Mouse (Mus musculus): ENCODE results near the gene Cox7a1. TPM values are rescaled to one million over a fixed set of nuclear protein-coding genes. Genes with fewer than 3 reads are reported as not detected.

Cox7a1 gene
- polyA plus RNA-seq (2014; fragmentation: Nextera tagmentation; extraction: Ambion mirVana) = 4.3 and 4.5 TPM in 2 replicates

- Histone ChIP-seq H3K4me2 (replicated peaks; ENCODE audit: low read depth, low read length) (peak within 1 kb of the TSS; percentile 30), H3K4me3 (ENCODE audit: low read depth, low read length) (peak within 1 kb of the TSS; percentile 1; the same call in 1 of the 2 replicates), H3K9ac (ENCODE audit: low read depth, low read length) (no peak within 1 kb of the TSS), H3K27ac (ENCODE audit: low read depth, low read length) (no peak within 1 kb of the TSS), H3K27me3 (ENCODE audit: control insufficient read depth, insufficient read depth, low read length) (no peaks in the 10 kb centered on the region), H3K36me3 (ENCODE audit: control insufficient read depth, insufficient read depth, low read length) (peaks cover 4% of the 10 kb centered on the region; the same call in 1 of the 2 replicates), H3K4me1 (replicated peaks; ENCODE audit: control insufficient read depth, insufficient read depth, low read length) (no peaks in the 10 kb centered on the region), H3K9me3 (ENCODE audit: control insufficient read depth, low read length) (no peaks in the 10 kb centered on the region)
- peak; percentile 74 for ATAC-seq (ENCODE audit: low FRiP score)
- WGBS = 2% methylated on average over 11 of the region's 11 CpGs
- DNase-seq (ENCODE audit: low spot score) = peak; percentile 84
Observed at GRCm38 (mm10) chr7:30183879-30184289, at the start of gene Cox7a1. Gene Cox7a1, plus strand, starts transcription at chr7:30184144.

- no peak overlapping the region for H3K4me2 ChIP-seq (replicated peaks; ENCODE audit: low read depth, low read length)
- no peaks in the 10 kb centered on the region for H3K4me1 ChIP-seq (replicated peaks; ENCODE audit: control insufficient read depth, insufficient read depth, low read length)
- no peak overlapping the region for H3K4me3 ChIP-seq (ENCODE audit: low read depth, low read length)
- H3K9ac ChIP-seq (ENCODE audit: low read depth, low read length) = no peak overlapping the region
- no peak overlapping the region for H3K27ac ChIP-seq (ENCODE audit: low read depth, low read length)
- no peak for ATAC-seq (ENCODE audit: low FRiP score)
- no peak for DNase-seq (ENCODE audit: low spot score)
- H3K27me3 ChIP-seq (ENCODE audit: control insufficient read depth, insufficient read depth, low read length) = no peaks in the 10 kb centered on the region
- WGBS = 88% methylated on average over 10 of the region's 10 CpGs
- H3K9me3 ChIP-seq (ENCODE audit: control insufficient read depth, low read length) = no peaks in the 10 kb centered on the region
- H3K36me3 ChIP-seq (ENCODE audit: control insufficient read depth, insufficient read depth, low read length) = peaks cover 11% of the 10 kb centered on the region
Observed at GRCm38 (mm10) chr7:30136826-30137225, 47.1 kb upstream of the Cox7a1 start.

DNA sequence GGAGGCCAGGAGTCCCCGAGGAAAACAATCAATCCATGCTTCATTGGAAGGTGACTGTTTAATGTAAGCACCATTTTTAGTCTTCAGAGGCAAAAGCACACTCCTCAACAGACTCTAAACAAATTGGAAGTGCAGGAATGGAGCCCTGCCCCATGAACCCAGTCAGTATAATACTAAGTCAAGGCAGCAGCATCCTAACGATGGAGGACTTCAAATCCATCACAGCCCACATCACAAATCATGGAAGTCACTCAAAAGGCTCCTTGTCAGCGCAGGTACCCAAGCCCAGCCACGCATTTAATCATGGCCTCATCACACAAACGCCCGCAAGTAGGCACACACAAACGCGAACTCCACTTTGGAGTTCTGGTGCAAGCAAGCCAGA lies 40.8 kb upstream of the Cox7a1 start:
- no peaks in the 10 kb centered on the region for H3K36me3 ChIP-seq (ENCODE audit: control insufficient read depth, insufficient read depth, low read length)
- H3K9me3 ChIP-seq (ENCODE audit: control insufficient read depth, low read length) = peaks cover 2% of the 10 kb centered on the region; the same call in 1 of the 2 replicates
- H3K4me3 ChIP-seq (ENCODE audit: low read depth, low read length) = peak overlapping the region; percentile 50
- H3K4me1 ChIP-seq (replicated peaks; ENCODE audit: control insufficient read depth, insufficient read depth, low read length) = no peaks in the 10 kb centered on the region
- peak overlapping the region; percentile 66 for H3K9ac ChIP-seq (ENCODE audit: low read depth, low read length)
- peak; percentile 38 for ATAC-seq (ENCODE audit: low FRiP score)
- 18% methylated on average over 8 of the region's 8 CpGs for WGBS
- no peaks in the 10 kb centered on the region for H3K27me3 ChIP-seq (ENCODE audit: control insufficient read depth, insufficient read depth, low read length)
- no peak for DNase-seq (ENCODE audit: low spot score)
- H3K27ac ChIP-seq (ENCODE audit: low read depth, low read length) = no peak overlapping the region
- H3K4me2 ChIP-seq (replicated peaks; ENCODE audit: low read depth, low read length) = peak overlapping the region; percentile 50

GRCm38 (mm10) chr7:30143555-30144209 lies 40.3 kb upstream of the Cox7a1 start:
- Histone ChIP-seq H3K4me3 (ENCODE audit: low read depth, low read length) (peak overlapping the region; percentile 50), H3K27me3 (ENCODE audit: control insufficient read depth, insufficient read depth, low read length) (no peaks in the 10 kb centered on the region), H3K36me3 (ENCODE audit: control insufficient read depth, insufficient read depth, low read length) (no peaks in the 10 kb centered on the region), H3K27ac (ENCODE audit: low read depth, low read length) (peak overlapping the region; percentile 81), H3K9me3 (ENCODE audit: control insufficient read depth, low read length) (peaks cover 4% of the 10 kb centered on the region; the same call in 1 of the 2 replicates), H3K9ac (ENCODE audit: low read depth, low read length) (peak overlapping the region; percentile 66), H3K4me1 (replicated peaks; ENCODE audit: control insufficient read depth, insufficient read depth, low read length) (no peaks in the 10 kb centered on the region), H3K4me2 (replicated peaks; ENCODE audit: low read depth, low read length) (peak overlapping the region; percentile 50)
- 4% methylated on average over 35 of the region's 35 CpGs for WGBS
- peak; percentile 91 for DNase-seq (ENCODE audit: low spot score)
- ATAC-seq (ENCODE audit: low FRiP score) = peak; percentile 96

DNA sequence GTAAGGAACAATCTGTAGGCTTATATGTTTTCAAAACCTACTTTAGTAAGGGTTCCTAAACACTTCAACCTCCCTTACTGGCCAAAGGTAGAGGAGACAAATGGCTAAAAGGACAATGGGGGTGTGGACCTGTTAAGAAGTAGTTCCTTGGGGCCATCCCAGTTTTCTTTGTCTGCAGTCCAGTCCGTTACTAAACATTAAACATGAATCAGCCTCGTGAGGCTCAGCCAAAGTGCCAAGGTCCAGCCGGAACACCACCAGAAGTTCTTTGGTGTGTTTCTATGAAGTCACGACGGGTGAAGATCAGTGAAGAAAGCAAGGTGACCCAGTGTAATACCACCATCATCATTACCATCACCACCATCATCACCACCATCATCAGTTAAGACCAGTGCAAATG lies 36.9 kb upstream of the Cox7a1 start:
- H3K4me1 ChIP-seq (replicated peaks; ENCODE audit: control insufficient read depth, insufficient read depth, low read length) = no peaks in the 10 kb centered on the region
- no peaks in the 10 kb centered on the region for H3K36me3 ChIP-seq (ENCODE audit: control insufficient read depth, insufficient read depth, low read length)
- H3K4me3 ChIP-seq (ENCODE audit: low read depth, low read length) = no peak overlapping the region
- H3K9ac ChIP-seq (ENCODE audit: low read depth, low read length) = no peak overlapping the region
- no peak overlapping the region for H3K27ac ChIP-seq (ENCODE audit: low read depth, low read length)
- DNase-seq (ENCODE audit: low spot score) (no peak), ATAC-seq (ENCODE audit: low FRiP score) (no peak)
- no peaks in the 10 kb centered on the region for H3K27me3 ChIP-seq (ENCODE audit: control insufficient read depth, insufficient read depth, low read length)
- H3K9me3 ChIP-seq (ENCODE audit: control insufficient read depth, low read length) = peaks cover 21% of the 10 kb centered on the region
- no peak overlapping the region for H3K4me2 ChIP-seq (replicated peaks; ENCODE audit: low read depth, low read length)
- WGBS = 94% methylated on average over 5 of the region's 5 CpGs

- Histone ChIP-seq H3K4me1 (replicated peaks; ENCODE audit: control insufficient read depth, insufficient read depth, low read length) (no peaks in the 10 kb centered on the region), H3K27ac (ENCODE audit: low read depth, low read length) (no peak overlapping the region), H3K4me3 (ENCODE audit: low read depth, low read length) (no peak overlapping the region), H3K27me3 (ENCODE audit: control insufficient read depth, insufficient read depth, low read length) (no peaks in the 10 kb centered on the region), H3K4me2 (replicated peaks; ENCODE audit: low read depth, low read length) (no peak overlapping the region), H3K9ac (ENCODE audit: low read depth, low read length) (no peak overlapping the region), H3K9me3 (ENCODE audit: control insufficient read depth, low read length) (peaks cover 34% of the 10 kb centered on the region), H3K36me3 (ENCODE audit: control insufficient read depth, insufficient read depth, low read length) (peaks cover 16% of the 10 kb centered on the region)
- WGBS = 92% methylated on average over 1 of the region's 1 CpGs
- DNase-seq (ENCODE audit: low spot score) (no peak), ATAC-seq (ENCODE audit: low FRiP score) (no peak)
Observed at GRCm38 (mm10) chr7:30154040-30154439, 29.9 kb upstream of the Cox7a1 start.

DNA sequence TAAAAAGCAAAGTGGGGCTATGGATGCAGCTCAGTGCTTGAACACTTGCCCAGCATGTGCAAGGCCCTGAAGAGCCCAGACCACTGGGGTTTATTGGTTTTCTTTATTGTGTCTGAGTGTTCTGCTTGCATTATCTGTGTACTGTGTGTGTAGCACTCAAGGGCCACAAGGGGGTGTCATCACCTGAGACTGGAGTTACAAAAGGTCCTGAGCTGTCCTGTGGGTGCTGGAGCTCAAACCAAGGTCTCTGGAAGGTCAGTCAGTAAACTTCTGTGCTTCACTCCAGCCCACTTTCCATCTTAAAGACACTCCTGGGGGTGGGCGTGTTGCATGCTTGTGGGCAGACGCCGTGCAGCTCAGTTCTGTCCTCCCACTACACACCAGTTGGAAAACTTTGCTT lies 28.4 kb upstream of the Cox7a1 start:
- Histone ChIP-seq H3K36me3 (ENCODE audit: control insufficient read depth, insufficient read depth, low read length) (peaks cover 29% of the 10 kb centered on the region), H3K4me3 (ENCODE audit: low read depth, low read length) (no peak overlapping the region), H3K9me3 (ENCODE audit: control insufficient read depth, low read length) (peaks cover 37% of the 10 kb centered on the region), H3K27me3 (ENCODE audit: control insufficient read depth, insufficient read depth, low read length) (no peaks in the 10 kb centered on the region), H3K9ac (ENCODE audit: low read depth, low read length) (no peak overlapping the region), H3K27ac (ENCODE audit: low read depth, low read length) (no peak overlapping the region), H3K4me1 (replicated peaks; ENCODE audit: control insufficient read depth, insufficient read depth, low read length) (no peaks in the 10 kb centered on the region), H3K4me2 (replicated peaks; ENCODE audit: low read depth, low read length) (no peak overlapping the region)
- 98% methylated on average over 3 of the region's 3 CpGs for WGBS
- ATAC-seq (ENCODE audit: low FRiP score) (no peak), DNase-seq (ENCODE audit: low spot score) (no peak)

- Histone ChIP-seq H3K4me3 (ENCODE audit: low read depth, low read length) (no peak overlapping the region), H3K27ac (ENCODE audit: low read depth, low read length) (no peak overlapping the region), H3K4me1 (replicated peaks; ENCODE audit: control insufficient read depth, insufficient read depth, low read length) (no peaks in the 10 kb centered on the region), H3K9ac (ENCODE audit: low read depth, low read length) (no peak overlapping the region), H3K4me2 (replicated peaks; ENCODE audit: low read depth, low read length) (no peak overlapping the region), H3K36me3 (ENCODE audit: control insufficient read depth, insufficient read depth, low read length) (peaks cover 71% of the 10 kb centered on the region), H3K9me3 (ENCODE audit: control insufficient read depth, low read length) (peaks cover 62% of the 10 kb centered on the region), H3K27me3 (ENCODE audit: control insufficient read depth, insufficient read depth, low read length) (no peaks in the 10 kb centered on the region)
- 98% methylated on average over 5 of the region's 5 CpGs for WGBS
- DNase-seq (ENCODE audit: low spot score) (no peak), ATAC-seq (ENCODE audit: low FRiP score) (no peak)
Observed at GRCm38 (mm10) chr7:30163113-30163512, 20.8 kb upstream of the Cox7a1 start.

DNA sequence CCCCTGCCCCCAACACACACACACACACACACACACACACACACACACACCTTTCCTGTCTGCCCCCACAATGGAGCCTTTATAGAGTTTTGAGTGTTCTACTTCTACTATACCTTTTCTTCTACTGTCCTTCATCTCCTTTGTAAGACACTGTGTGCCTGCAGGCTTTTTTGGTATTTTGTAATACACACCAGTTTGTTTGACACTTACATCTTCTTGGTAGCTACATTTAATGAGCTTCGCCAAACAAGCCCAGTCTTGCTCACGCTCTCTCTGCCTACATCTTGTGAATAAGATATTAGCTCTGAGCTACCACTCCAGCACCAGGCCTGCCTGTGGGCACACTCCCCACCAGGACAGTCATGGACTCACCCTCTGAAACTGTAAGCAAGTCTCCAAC lies 19.2 kb upstream of the Cox7a1 start:
- no peak overlapping the region for H3K4me3 ChIP-seq (ENCODE audit: low read depth, low read length)
- H3K27me3 ChIP-seq (ENCODE audit: control insufficient read depth, insufficient read depth, low read length) = no peaks in the 10 kb centered on the region
- 98% methylated on average over 2 of the region's 2 CpGs for WGBS
- peaks cover 56% of the 10 kb centered on the region for H3K36me3 ChIP-seq (ENCODE audit: control insufficient read depth, insufficient read depth, low read length)
- H3K4me1 ChIP-seq (replicated peaks; ENCODE audit: control insufficient read depth, insufficient read depth, low read length) = no peaks in the 10 kb centered on the region
- H3K9ac ChIP-seq (ENCODE audit: low read depth, low read length) = no peak overlapping the region
- no peak overlapping the region for H3K27ac ChIP-seq (ENCODE audit: low read depth, low read length)
- no peak for DNase-seq (ENCODE audit: low spot score)
- no peak overlapping the region for H3K4me2 ChIP-seq (replicated peaks; ENCODE audit: low read depth, low read length)
- peaks cover 52% of the 10 kb centered on the region for H3K9me3 ChIP-seq (ENCODE audit: control insufficient read depth, low read length)
- ATAC-seq (ENCODE audit: low FRiP score) = no peak
